Mouse (Mus musculus) heart, embryonic 13.5 days (tissue): ENCODE data around the gene Hspa12a. TPM values are rescaled to one million over a fixed set of nuclear protein-coding genes. Genes with fewer than 3 reads are reported as not detected.

ENCODE experiments used
- ATAC-seq: fragments of 200-750 bp; cut with Nextera tagmentation; 2 replicates; pipeline ENCODE4 v1.8.0; 2017; ENCODE audit warnings: moderate TSS enrichment; ENCODE audit not compliant: insufficient number of reproducible peaks, low FRiP score, low TSS enrichment; ENCODE audit errors: extremely low read depth
- H3K27ac ChIP-seq: fragments of 300-500 bp; sonication (generic); replicated peaks from 2 replicates; pipeline ENCODE4 v1.5.1; 2015; ENCODE audit warnings: moderate library complexity, mild to moderate bottlenecking, inconsistent platforms
- H3K27me3 ChIP-seq: fragments of 300-500 bp; sonication (generic); replicated peaks from 2 replicates; pipeline ENCODE4 v1.6.1; 2015; ENCODE audit warnings: mild to moderate bottlenecking, inconsistent platforms
- H3K36me3 ChIP-seq: fragments of 300-500 bp; sonication (generic); 2 replicates; pipeline ENCODE4 v1.6.1; 2015; ENCODE audit warnings: mild to moderate bottlenecking, inconsistent platforms
- H3K4me1 ChIP-seq: fragments of 300-500 bp; sonication (generic); 2 replicates; pipeline ENCODE4 v1.6.1; 2015; ENCODE audit warnings: inconsistent platforms
- H3K4me2 ChIP-seq: fragments of 300-500 bp; sonication (generic); 2 replicates; pipeline ENCODE4 v1.6.1; 2015; ENCODE audit warnings: inconsistent platforms, mild to moderate bottlenecking, moderate library complexity
- H3K4me3 ChIP-seq: fragments of 300-500 bp; sonication (generic); 2 replicates; pipeline ENCODE4 v1.5.1; 2015; ENCODE audit warnings: moderate library complexity, mild to moderate bottlenecking, inconsistent platforms
- H3K9ac ChIP-seq: fragments of 300-500 bp; sonication (generic); 2 replicates; pipeline ENCODE4 v1.6.1; 2015; ENCODE audit warnings: inconsistent platforms, mild to moderate bottlenecking, moderate library complexity
- H3K9me3 ChIP-seq: fragments of 300-500 bp; sonication (generic); 2 replicates; pipeline ENCODE4 v1.6.1; 2016; ENCODE audit warnings: inconsistent platforms
- WGBS: fragments of 180-500 bp; shearing (Covaris S2); methylation state at CpG from one replicate; pipeline ENCODE4 v1.1.7; 2015; ENCODE audit warnings: mixed read lengths; 5-methylcytosine and 5-hydroxymethylcytosine counted together
- polyA plus RNA-seq: library from polyadenylated mRNA; unstranded; fragments of >200 nt; fragmentation: Nextera tagmentation; extraction: Ambion mirVana; gene quantifications from 2 replicates; pipeline ENCODE4 v1.2.1, GENCODE M21; 2015

Gene Hspa12a
- polyA plus RNA-seq, 1 experiment from 2014 or later = 9.0 TPM

DNA sequence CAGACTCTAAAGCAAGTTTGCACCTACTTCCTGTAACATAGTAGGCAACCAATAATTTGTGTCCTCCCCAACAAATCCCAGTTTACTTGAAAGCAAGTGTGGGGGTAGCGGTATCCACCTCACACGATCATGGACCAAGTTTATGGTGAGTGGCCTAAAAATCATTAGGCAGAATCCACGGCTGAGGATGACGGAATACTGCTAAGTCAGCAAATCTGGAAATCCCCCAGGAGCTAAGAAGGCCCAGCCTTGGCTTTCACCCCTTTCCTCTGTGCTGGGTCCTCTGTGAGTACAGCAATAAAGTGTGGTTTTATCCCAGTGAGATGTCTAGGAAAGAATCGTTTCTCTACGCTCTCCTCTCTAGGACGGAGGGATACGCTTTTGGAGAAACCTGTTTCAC, 11.3 kb upstream of the Hspa12a start:
- peaks cover 4% of the 10 kb centered on the region; the same call in 1 of the 2 replicates for H3K4me1 ChIP-seq
- no peak for ATAC-seq
- no peaks in the 10 kb centered on the region for H3K9me3 ChIP-seq
- no peak overlapping the region for H3K27ac ChIP-seq
- peaks cover 46% of the 10 kb centered on the region for H3K27me3 ChIP-seq
- no peaks in the 10 kb centered on the region for H3K36me3 ChIP-seq
- no peak overlapping the region for H3K9ac ChIP-seq
- no peak overlapping the region for H3K4me3 ChIP-seq
- H3K4me2 ChIP-seq = no peak overlapping the region
- WGBS = 83% methylated on average over 8 of the region's 8 CpGs

- Histone ChIP-seq H3K9me3 (no peaks in the 10 kb centered on the region), H3K27ac (no peak overlapping the region), H3K4me2 (no peak overlapping the region), H3K36me3 (no peaks in the 10 kb centered on the region), H3K9ac (no peak overlapping the region), H3K27me3 (peaks cover 54% of the 10 kb centered on the region), H3K4me3 (no peak overlapping the region), H3K4me1 (peaks cover 4% of the 10 kb centered on the region; the same call in 1 of the 2 replicates)
- ATAC-seq = no peak
- 56% methylated on average over 12 of the region's 13 CpGs for WGBS
These were observed 8.8 kb upstream of the Hspa12a start for GRCm38 (mm10) chr19:58952236-58952635.

GRCm38 (mm10) chr19:58951521-58951920, 8.1 kb upstream of the Hspa12a start:
- Histone ChIP-seq H3K27me3 (peaks cover 61% of the 10 kb centered on the region), H3K9ac (no peak overlapping the region), H3K9me3 (no peaks in the 10 kb centered on the region), H3K4me2 (no peak overlapping the region), H3K36me3 (no peaks in the 10 kb centered on the region), H3K4me1 (peaks cover 4% of the 10 kb centered on the region; the same call in 1 of the 2 replicates), H3K27ac (no peak overlapping the region), H3K4me3 (no peak overlapping the region)
- WGBS = 82% methylated on average over 3 of the region's 3 CpGs
- no peak for ATAC-seq

DNA sequence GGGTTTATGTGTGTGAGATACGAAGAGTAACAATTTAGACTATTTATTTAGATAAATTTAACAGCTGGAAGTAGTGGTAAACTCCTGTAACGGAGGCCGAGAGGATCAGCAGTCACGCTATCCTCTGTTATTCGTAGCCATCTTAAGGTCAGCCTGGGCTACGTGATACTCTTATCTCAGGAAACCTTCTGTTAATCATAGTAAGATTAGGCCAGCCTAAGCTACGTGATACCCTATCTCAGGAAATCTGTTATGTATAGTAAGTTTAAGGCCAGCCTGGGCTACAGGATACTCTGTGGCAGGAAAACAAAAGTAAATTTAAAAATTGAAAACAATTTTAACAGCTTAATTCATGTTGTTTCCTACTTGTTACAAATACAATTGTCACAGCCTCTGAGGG, 2.5 kb upstream of the Hspa12a start:
- Histone ChIP-seq H3K27me3 (peaks cover 38% of the 10 kb centered on the region), H3K4me3 (no peak overlapping the region), H3K4me1 (peaks cover 13% of the 10 kb centered on the region), H3K9ac (no peak overlapping the region), H3K27ac (no peak overlapping the region), H3K4me2 (no peak overlapping the region), H3K36me3 (no peaks in the 10 kb centered on the region), H3K9me3 (no peaks in the 10 kb centered on the region)
- ATAC-seq = no peak
- 55% methylated on average over 7 of the region's 7 CpGs for WGBS

DNA sequence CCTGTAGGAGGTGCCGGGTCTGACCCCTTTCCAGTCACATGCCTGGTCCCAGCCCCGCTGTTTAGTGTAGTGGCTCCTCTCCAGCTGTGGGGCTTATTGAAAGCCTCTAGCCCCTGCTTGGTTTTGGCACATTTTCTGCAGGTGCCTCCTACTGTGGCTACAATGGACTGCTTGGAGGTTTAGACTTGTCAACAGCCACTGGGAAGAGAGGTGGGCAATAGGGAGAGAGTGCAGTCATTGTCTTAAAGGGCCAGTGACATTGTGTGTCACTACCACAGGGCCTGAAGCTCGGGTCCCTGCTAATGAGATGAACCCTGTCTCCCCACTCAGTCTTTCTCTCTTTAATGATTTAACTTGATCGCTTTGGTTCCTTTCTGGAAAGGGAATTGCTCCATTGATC, 10.4 kb downstream of the Hspa12a start:
- H3K4me3 ChIP-seq = no peak overlapping the region
- peaks cover 72% of the 10 kb centered on the region for H3K27me3 ChIP-seq
- H3K27ac ChIP-seq = no peak overlapping the region
- H3K9ac ChIP-seq = no peak overlapping the region
- no peaks in the 10 kb centered on the region for H3K36me3 ChIP-seq
- H3K4me1 ChIP-seq = no peaks in the 10 kb centered on the region
- no peaks in the 10 kb centered on the region for H3K9me3 ChIP-seq
- ATAC-seq = no peak
- H3K4me2 ChIP-seq = no peak overlapping the region
- 27% methylated on average over 4 of the region's 4 CpGs for WGBS

DNA sequence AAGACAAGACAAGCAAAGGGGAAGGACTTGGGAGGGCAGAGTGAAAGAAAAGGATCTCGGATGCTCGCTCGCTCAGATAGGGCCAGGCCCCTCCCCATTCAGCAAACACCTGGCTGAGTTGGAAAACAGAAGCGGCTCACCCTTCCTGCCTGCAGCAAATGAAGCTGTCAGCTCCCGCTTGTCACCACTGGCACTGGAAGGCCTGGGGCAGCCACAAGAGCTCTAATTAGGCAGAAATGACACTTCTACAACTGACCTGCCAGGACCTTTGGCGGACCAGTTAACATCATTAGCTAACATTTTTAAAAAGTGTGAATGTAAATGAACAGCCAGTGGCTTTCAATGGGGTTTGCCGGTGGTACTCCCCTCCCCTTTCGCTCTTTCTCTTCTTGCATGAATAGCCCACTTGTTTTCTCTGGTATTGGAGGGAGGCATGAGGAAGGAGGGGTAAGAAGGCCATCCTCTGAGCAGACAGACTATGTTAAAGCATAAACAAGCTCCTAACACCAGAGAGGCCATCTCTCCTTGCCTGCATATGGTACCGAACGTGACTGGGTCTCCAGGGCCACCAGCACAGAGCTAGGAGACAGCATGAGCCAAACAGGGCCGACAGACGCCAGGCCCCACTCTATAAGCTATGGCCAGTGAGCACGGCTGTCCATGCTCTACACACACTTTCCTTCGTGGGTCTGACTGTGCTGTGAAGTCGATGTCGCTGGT, 12.2 kb downstream of the Hspa12a start:
- 37% methylated on average over 16 of the region's 16 CpGs for WGBS
- no peaks in the 10 kb centered on the region for H3K36me3 ChIP-seq
- H3K9ac ChIP-seq = no peak overlapping the region
- H3K4me1 ChIP-seq = no peaks in the 10 kb centered on the region
- no peaks in the 10 kb centered on the region for H3K9me3 ChIP-seq
- H3K27me3 ChIP-seq = peaks cover 64% of the 10 kb centered on the region
- no peak overlapping the region for H3K4me2 ChIP-seq
- no peak for ATAC-seq
- no peak overlapping the region for H3K27ac ChIP-seq
- no peak overlapping the region for H3K4me3 ChIP-seq

DNA sequence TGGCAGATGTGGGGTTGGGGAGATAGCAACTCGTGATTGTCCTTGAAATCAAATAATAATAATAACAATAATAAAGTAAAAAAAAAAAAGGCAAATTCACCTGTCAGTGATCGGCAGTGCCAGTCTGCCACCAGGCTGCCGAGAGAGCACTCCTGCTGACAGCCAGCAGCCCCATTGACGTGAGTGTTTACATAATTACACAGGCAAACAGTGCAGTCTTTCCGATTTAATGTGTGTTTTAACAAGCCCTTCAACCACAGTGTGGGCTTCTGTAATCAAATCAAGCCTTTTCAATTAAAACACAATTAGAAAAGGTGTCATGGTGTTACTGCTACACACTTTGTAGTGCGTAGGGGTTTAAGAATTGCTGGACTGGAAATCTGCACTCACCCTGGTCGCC, 24.3 kb downstream of the Hspa12a start:
- Histone ChIP-seq H3K9me3 (no peaks in the 10 kb centered on the region), H3K27me3 (peaks cover 51% of the 10 kb centered on the region), H3K4me3 (peak overlapping the region; percentile 40), H3K4me1 (0 out of 2 replicates have a peak, but pooled peaks cover 5% of the 10 kb centered on the region), H3K9ac (no peak overlapping the region; the same call in 1 of the 2 replicates), H3K36me3 (no peaks in the 10 kb centered on the region), H3K27ac (no peak overlapping the region), H3K4me2 (peak overlapping the region; percentile 61)
- 22% methylated on average over 7 of the region's 7 CpGs for WGBS
- ATAC-seq = no peak

GRCm38 (mm10) chr19:58918597-58918996, 24.9 kb downstream of the Hspa12a start:
- H3K9me3 ChIP-seq = no peaks in the 10 kb centered on the region
- 0 out of 2 replicates have a peak, but pooled peaks cover 5% of the 10 kb centered on the region for H3K4me1 ChIP-seq
- H3K27me3 ChIP-seq = peaks cover 55% of the 10 kb centered on the region
- peak overlapping the region; percentile 61 for H3K4me2 ChIP-seq
- no peaks in the 10 kb centered on the region for H3K36me3 ChIP-seq
- no peak overlapping the region for H3K27ac ChIP-seq
- ATAC-seq = no peak
- H3K4me3 ChIP-seq = peak overlapping the region; percentile 40
- peak overlapping the region; percentile 12 for H3K9ac ChIP-seq
- WGBS = 6% methylated on average over 11 of the region's 11 CpGs

DNA sequence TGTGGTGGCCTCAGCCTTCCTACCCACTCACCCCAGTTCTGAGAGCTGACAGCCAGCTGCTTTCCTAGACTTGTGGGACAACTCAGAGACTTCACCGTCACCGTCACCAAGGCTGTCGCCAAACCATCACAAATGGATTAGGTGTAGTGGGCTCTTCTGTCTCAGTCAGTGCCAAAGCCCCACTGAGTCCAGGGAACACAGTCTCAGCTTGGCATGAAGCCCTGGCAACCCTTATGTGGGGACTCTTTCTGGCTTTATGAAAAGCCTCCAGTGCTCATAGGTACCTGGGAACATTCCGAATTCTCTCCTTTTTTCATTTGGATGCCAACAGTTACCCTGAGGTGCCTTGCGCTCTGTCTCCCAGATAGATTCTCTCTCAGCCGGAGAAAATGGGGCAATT, 30.2 kb downstream of the Hspa12a start:
- Histone ChIP-seq H3K4me1 (peaks cover 6% of the 10 kb centered on the region), H3K27ac (no peak overlapping the region), H3K9me3 (no peaks in the 10 kb centered on the region), H3K4me2 (no peak overlapping the region), H3K27me3 (peaks cover 52% of the 10 kb centered on the region), H3K36me3 (no peaks in the 10 kb centered on the region), H3K9ac (no peak overlapping the region), H3K4me3 (no peak overlapping the region)
- WGBS = 81% methylated on average over 6 of the region's 6 CpGs
- ATAC-seq = no peak

- H3K27ac ChIP-seq = no peak overlapping the region
These were observed 32.1 kb downstream of the Hspa12a start for GRCm38 (mm10) chr19:58911386-58911785.

DNA sequence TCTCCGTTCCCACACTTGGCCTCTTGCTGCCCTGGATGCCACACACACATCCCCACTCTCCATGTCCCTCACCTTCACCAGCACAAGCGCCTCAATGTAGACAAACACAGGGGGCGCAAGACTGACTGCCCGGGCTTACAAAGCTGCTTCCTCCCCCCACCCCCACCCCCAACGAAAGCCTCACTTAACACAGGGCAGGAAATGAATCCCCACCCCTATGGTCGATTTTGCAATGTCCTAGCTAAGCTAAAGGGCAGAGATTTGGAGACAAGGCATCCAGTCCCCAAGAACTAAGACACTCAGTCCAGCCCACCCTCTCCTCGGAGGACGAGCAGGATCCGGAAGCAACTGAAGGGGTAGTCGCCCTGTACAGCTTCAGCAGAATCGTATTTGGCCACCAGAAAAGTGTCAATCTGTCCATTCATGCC, 32.5 kb downstream of the Hspa12a start:
- Histone ChIP-seq H3K36me3 (no peaks in the 10 kb centered on the region), H3K4me2 (peak overlapping the region; percentile 75), H3K9ac (peak overlapping the region; percentile 76), H3K27ac (no peak overlapping the region), H3K4me1 (peaks cover 6% of the 10 kb centered on the region), H3K4me3 (peak overlapping the region; percentile 54), H3K27me3 (peaks cover 28% of the 10 kb centered on the region), H3K9me3 (no peaks in the 10 kb centered on the region)
- 2% methylated on average over 11 of the region's 11 CpGs for WGBS
- no peak; the same call in 1 of the 2 replicates for ATAC-seq

More at GRCm38 (mm10) chr19:58911386-58911785, 32.1 kb downstream of the Hspa12a start:
- H3K36me3 ChIP-seq = no peaks in the 10 kb centered on the region
- peak overlapping the region; percentile 54 for H3K4me3 ChIP-seq
- WGBS = 12% methylated on average over 9 of the region's 9 CpGs
- peak overlapping the region; percentile 76 for H3K9ac ChIP-seq
- ATAC-seq = no peak
- peaks cover 6% of the 10 kb centered on the region for H3K4me1 ChIP-seq
- H3K27me3 ChIP-seq = peaks cover 33% of the 10 kb centered on the region
- H3K9me3 ChIP-seq = no peaks in the 10 kb centered on the region
- peak overlapping the region; percentile 75 for H3K4me2 ChIP-seq

- H3K36me3 ChIP-seq = no peaks in the 10 kb centered on the region
- H3K9ac ChIP-seq = no peak overlapping the region
- peaks cover 12% of the 10 kb centered on the region for H3K4me1 ChIP-seq
- H3K27ac ChIP-seq = no peak overlapping the region
- H3K9me3 ChIP-seq = no peaks in the 10 kb centered on the region
- no peak overlapping the region for H3K4me2 ChIP-seq
- ATAC-seq = no peak
- H3K4me3 ChIP-seq = no peak overlapping the region
- WGBS = 69% methylated on average over 10 of the region's 10 CpGs
- H3K27me3 ChIP-seq = peaks cover 10% of the 10 kb centered on the region
These were observed 35.4 kb downstream of the Hspa12a start for GRCm38 (mm10) chr19:58908018-58908417.
